Mouse (Mus musculus): ENCODE measurements around the gene Wdr90. TPM values are rescaled to one million over a fixed set of nuclear protein-coding genes. Genes with fewer than 3 reads are reported as not detected.

The Wdr90 gene
- polyA plus RNA-seq, 1 experiment from 2014 or later, result 3.4 TPM

DNA sequence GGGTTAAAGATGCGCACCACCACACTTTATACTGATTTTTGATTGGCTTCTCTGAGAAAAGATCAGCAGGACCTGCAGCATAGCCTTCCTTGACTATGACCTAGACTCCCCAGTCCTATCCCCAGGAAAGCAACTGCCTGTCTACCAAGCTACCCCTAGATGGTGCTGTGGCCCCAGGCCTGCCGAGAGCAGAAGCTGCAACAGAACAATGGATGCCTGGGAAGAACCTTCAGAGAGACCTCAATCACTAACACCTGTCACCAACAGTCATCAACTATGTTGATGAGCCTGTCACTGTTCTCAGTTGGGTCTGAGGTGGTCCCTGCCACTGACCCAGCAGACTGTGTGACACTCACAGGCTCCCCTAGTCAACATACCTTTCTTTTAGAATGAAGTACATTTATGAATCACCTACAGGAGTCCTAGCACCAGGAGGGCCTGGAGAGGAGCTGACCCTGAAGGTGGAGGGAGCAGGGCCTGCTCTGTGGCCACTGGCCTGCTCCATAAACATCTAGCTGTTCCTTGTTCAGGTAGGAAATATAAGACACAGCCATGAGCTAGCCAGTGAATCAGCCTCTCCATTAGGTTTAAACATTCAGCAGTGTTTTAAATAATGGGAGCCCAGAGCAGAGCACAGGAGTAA is 32.8 kb upstream of the Wdr90 start:
- H3K9me3 ChIP-seq (ENCODE audit: low read length), result no peaks in the 10 kb centered on the region
- ATAC-seq (peak; percentile 77), DNase-seq (peak; percentile 74)
- no peak overlapping the region for H3K4me2 ChIP-seq (ENCODE audit: low read depth, low read length)
- no peaks in the 10 kb centered on the region for H3K27me3 ChIP-seq (ENCODE audit: insufficient read depth, low read length)
- no peak overlapping the region for H3K9ac ChIP-seq (replicated peaks)
- H3K4me3 ChIP-seq (ENCODE audit: low read depth, low read length), result no peak overlapping the region
- peaks cover 5% of the 10 kb centered on the region for H3K36me3 ChIP-seq (replicated peaks; ENCODE audit: insufficient read depth, low read length)
- no peak for TF ChIP-seq EP300 (IDR thresholded peaks at IDR 0.05; ENCODE audit: low read depth)
- peak; percentile 98 for TF ChIP-seq CTCF (IDR thresholded peaks at IDR 0.05; ENCODE audit: low read depth)
- 30% methylated on average over 2 of the region's 2 CpGs for WGBS (ENCODE audit: insufficient replicate concordance)
- H3K4me1 ChIP-seq (ENCODE audit: insufficient read depth), result 0 out of 2 replicates have a peak, but pooled peaks cover 2% of the 10 kb centered on the region
- H3K27ac ChIP-seq (ENCODE audit: low read depth), result no peak overlapping the region

DNA sequence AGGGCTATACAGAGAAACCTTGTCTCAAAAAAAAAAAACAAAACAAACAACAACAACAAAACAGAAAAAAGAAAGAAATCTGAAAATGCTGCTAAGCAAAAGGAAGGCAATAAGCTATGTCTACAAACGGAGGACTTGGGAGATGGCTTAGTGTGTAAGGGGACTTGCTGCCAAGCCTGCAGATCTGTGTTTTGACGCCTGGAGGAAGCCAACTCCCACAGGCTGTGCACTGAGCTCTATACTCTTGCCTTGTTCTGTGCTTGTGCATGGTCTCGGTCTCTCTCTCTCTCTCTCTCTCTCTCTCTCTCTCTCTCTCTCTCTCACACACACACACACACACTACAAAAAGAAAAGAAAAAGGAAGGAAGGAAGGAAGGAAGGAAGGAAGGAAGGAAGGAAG is 27.5 kb upstream of the Wdr90 start:
- no peak overlapping the region for H3K4me3 ChIP-seq (ENCODE audit: low read depth, low read length)
- peaks cover 6% of the 10 kb centered on the region for H3K4me1 ChIP-seq (ENCODE audit: insufficient read depth)
- H3K9ac ChIP-seq (replicated peaks), result no peak overlapping the region
- ATAC-seq (no peak), DNase-seq (no peak)
- H3K27me3 ChIP-seq (ENCODE audit: insufficient read depth, low read length), result no peaks in the 10 kb centered on the region
- no peaks in the 10 kb centered on the region for H3K9me3 ChIP-seq (ENCODE audit: low read length)
- no peak overlapping the region for H3K27ac ChIP-seq (ENCODE audit: low read depth)
- H3K36me3 ChIP-seq (replicated peaks; ENCODE audit: insufficient read depth, low read length), result peaks cover 19% of the 10 kb centered on the region
- no peak overlapping the region for H3K4me2 ChIP-seq (ENCODE audit: low read depth, low read length)
- WGBS (ENCODE audit: insufficient replicate concordance), result 69% methylated on average over 3 of the region's 3 CpGs
- TF ChIP-seq EP300 (IDR thresholded peaks at IDR 0.05; ENCODE audit: low read depth), result no peak
- TF ChIP-seq CTCF (IDR thresholded peaks at IDR 0.05; ENCODE audit: low read depth), result no peak

DNA sequence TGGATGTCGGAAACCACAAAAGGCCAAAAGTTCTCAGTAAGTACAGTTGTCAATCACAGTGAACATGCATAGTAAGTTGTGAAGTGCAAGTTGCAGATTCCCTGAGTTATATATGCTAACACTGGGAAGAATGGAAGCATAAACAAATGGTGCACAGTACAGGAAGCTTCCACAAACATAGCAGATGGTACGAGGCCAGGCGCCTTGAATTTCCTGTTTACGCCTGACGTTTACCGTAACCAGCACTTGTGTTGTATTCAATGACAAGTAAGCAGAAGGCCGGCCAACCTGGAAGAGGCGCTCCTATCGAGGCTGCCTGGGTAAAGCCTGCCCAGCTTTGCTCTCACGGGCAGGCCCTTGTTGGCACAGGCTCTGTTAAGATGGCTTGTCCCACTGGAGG is 26.2 kb upstream of the Wdr90 start:
- Histone ChIP-seq H3K9ac (replicated peaks) (no peak overlapping the region), H3K27ac (ENCODE audit: low read depth) (peak overlapping the region; percentile 29; the same call in 1 of the 2 replicates), H3K9me3 (ENCODE audit: low read length) (no peaks in the 10 kb centered on the region), H3K4me2 (ENCODE audit: low read depth, low read length) (no peak overlapping the region), H3K36me3 (replicated peaks; ENCODE audit: insufficient read depth, low read length) (peaks cover 23% of the 10 kb centered on the region), H3K4me1 (ENCODE audit: insufficient read depth) (peaks cover 6% of the 10 kb centered on the region), H3K27me3 (ENCODE audit: insufficient read depth, low read length) (no peaks in the 10 kb centered on the region), H3K4me3 (ENCODE audit: low read depth, low read length) (no peak overlapping the region)
- DNase-seq (no peak), ATAC-seq (no peak)
- 73% methylated on average over 10 of the region's 10 CpGs for WGBS (ENCODE audit: insufficient replicate concordance)
- TF ChIP-seq CTCF (IDR thresholded peaks at IDR 0.05; ENCODE audit: low read depth) (no peak), EP300 (IDR thresholded peaks at IDR 0.05; ENCODE audit: low read depth) (no peak)

DNA sequence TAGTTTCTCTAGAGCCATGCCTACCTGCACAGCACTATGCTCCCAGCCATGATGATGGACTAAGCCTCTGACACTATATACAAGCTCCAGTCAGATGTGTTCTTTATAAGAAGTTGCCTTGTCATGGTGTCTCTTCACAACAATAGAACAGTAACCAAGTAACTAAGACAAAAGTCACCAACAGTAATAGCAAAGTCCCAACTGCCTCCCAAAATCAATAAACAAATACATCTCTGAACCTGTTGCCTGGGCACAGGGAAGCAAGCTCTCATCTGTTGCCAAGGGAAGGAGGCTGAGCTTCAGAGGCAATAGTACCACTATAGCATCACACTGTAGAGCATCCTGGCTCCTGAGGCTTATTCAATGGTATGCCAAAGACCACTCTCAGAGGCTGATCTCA is 25.5 kb upstream of the Wdr90 start:
- H3K36me3 ChIP-seq (replicated peaks; ENCODE audit: insufficient read depth, low read length), result peaks cover 26% of the 10 kb centered on the region
- DNase-seq (no peak), ATAC-seq (peak; percentile 78)
- H3K9me3 ChIP-seq (ENCODE audit: low read length), result no peaks in the 10 kb centered on the region
- H3K27ac ChIP-seq (ENCODE audit: low read depth), result peak overlapping the region; percentile 69
- H3K4me1 ChIP-seq (ENCODE audit: insufficient read depth), result peaks cover 6% of the 10 kb centered on the region
- no peak overlapping the region for H3K4me2 ChIP-seq (ENCODE audit: low read depth, low read length)
- peak; percentile 10; the same call in 1 of the 2 replicates for TF ChIP-seq EP300 (IDR thresholded peaks at IDR 0.05; ENCODE audit: low read depth)
- no peak for TF ChIP-seq CTCF (IDR thresholded peaks at IDR 0.05; ENCODE audit: low read depth)
- no peak overlapping the region for H3K9ac ChIP-seq (replicated peaks)
- H3K4me3 ChIP-seq (ENCODE audit: low read depth, low read length), result no peak overlapping the region
- no peaks in the 10 kb centered on the region for H3K27me3 ChIP-seq (ENCODE audit: insufficient read depth, low read length)

DNA sequence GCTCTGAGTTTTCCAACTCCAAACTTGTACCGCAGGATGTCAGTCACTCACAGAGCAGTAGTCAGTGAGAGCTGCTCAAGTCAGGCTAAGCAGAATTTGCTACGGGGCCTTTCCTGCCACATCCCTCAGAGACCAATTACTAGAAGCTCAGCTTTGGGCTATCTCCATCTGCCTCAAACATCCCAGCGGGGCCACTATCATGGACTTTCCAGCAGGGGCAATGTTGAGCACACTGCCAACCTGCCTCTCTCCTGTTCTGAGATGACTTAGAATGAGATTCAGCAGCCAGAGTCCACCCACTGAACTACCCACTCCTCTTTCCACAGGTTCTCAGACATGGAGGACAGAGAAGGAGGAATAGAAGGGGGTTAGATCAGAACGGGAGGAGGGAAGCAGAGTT is 24.3 kb upstream of the Wdr90 start:
- no peak for ATAC-seq
- Histone ChIP-seq H3K27me3 (ENCODE audit: insufficient read depth, low read length) (no peaks in the 10 kb centered on the region), H3K4me3 (ENCODE audit: low read depth, low read length) (no peak overlapping the region), H3K4me2 (ENCODE audit: low read depth, low read length) (no peak overlapping the region), H3K36me3 (replicated peaks; ENCODE audit: insufficient read depth, low read length) (peaks cover 26% of the 10 kb centered on the region), H3K9me3 (ENCODE audit: low read length) (no peaks in the 10 kb centered on the region), H3K4me1 (ENCODE audit: insufficient read depth) (peaks cover 10% of the 10 kb centered on the region), H3K9ac (replicated peaks) (no peak overlapping the region), H3K27ac (ENCODE audit: low read depth) (no peak overlapping the region)
- WGBS (ENCODE audit: insufficient replicate concordance), result 66% methylated on average over 4 of the region's 4 CpGs
- TF ChIP-seq CTCF (IDR thresholded peaks at IDR 0.05; ENCODE audit: low read depth) (peak; percentile 70), EP300 (IDR thresholded peaks at IDR 0.05; ENCODE audit: low read depth) (no peak)
- no peak for DNase-seq

DNA sequence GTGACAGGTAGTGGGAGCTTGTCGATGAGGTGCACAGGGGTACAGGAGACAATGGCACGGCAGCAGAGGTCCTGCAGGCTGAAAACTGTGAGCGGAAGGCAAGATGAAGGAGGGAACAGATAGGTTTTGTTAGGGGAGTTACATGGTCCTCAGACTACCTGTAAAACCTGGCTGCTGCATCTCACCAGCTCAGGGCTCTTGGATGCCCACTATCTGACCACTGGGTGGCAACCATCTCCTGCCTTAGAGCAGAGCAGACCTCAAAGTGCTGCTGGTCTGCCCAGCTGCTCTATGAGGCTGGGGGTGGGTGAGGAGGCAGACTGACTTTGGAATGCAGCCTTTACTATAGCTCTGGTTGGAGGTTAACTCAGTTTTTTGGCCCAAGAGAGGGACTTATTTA is 22.5 kb upstream of the Wdr90 start:
- no peaks in the 10 kb centered on the region for H3K9me3 ChIP-seq (ENCODE audit: low read length)

More for the DNA sequence above, 22.5 kb upstream of the Wdr90 start:
- DNase-seq (no peak), ATAC-seq (no peak)
- WGBS (ENCODE audit: insufficient replicate concordance), result 89% methylated on average over 3 of the region's 3 CpGs
- TF ChIP-seq CTCF (IDR thresholded peaks at IDR 0.05; ENCODE audit: low read depth), result peak; percentile 23
- no peak for TF ChIP-seq EP300 (IDR thresholded peaks at IDR 0.05; ENCODE audit: low read depth)
- Histone ChIP-seq H3K4me2 (ENCODE audit: low read depth, low read length) (no peak overlapping the region), H3K4me1 (ENCODE audit: insufficient read depth) (peaks cover 17% of the 10 kb centered on the region), H3K9ac (replicated peaks) (no peak overlapping the region), H3K27me3 (ENCODE audit: insufficient read depth, low read length) (no peaks in the 10 kb centered on the region), H3K27ac (ENCODE audit: low read depth) (no peak overlapping the region), H3K4me3 (ENCODE audit: low read depth, low read length) (no peak overlapping the region), H3K36me3 (replicated peaks; ENCODE audit: insufficient read depth, low read length) (peaks cover 24% of the 10 kb centered on the region)

Measured in liver, postnatal 0 days (tissue).